Mouse (Mus musculus): ENCODE measurements around the gene Cbfa2t2.

Gene Cbfa2t2

DNA sequence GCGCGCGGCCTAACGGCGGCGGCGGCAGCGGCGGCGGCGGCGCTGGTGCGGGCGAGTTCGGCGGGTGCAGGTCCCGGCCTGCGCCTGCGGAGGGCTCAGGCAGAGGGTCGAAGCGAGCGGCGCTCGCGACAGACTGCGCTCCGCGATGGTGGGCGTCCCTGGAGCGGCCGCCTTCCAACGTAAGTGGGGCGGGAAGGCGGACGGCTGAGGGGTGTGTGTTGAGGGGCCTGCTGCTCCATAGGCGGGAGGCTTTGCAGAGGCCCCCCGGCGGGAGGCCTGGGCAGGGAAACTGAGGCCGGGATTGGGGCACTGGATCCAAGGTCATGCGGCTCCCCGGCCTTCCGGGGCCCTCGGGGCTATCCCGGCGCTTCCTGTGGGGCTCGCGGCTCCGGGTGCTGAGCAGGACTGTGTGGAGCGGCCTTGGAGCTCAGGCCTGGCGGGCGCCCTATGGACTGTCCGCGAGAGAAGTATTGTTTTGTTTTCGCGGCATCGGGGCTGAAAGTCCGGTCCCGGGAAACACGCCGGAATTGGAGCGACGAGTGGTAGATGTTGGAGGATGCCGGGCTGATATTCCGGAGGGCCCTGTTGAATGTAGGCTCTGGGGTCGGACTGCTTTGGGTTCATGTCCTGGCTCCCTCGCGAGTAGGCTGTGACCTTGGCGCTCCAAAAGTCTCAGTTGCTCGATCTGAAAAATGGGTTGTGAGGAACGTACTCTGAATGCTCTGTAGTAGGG, at the start of gene Cbfa2t2:
Cbfa2t2 (plus strand) TSS at position 24 of the 733 bp plus-strand sequence.
- peak; percentile 50 to 82 for DNase-seq (ENCODE audit: low spot score in 2 of 2)

DNA sequence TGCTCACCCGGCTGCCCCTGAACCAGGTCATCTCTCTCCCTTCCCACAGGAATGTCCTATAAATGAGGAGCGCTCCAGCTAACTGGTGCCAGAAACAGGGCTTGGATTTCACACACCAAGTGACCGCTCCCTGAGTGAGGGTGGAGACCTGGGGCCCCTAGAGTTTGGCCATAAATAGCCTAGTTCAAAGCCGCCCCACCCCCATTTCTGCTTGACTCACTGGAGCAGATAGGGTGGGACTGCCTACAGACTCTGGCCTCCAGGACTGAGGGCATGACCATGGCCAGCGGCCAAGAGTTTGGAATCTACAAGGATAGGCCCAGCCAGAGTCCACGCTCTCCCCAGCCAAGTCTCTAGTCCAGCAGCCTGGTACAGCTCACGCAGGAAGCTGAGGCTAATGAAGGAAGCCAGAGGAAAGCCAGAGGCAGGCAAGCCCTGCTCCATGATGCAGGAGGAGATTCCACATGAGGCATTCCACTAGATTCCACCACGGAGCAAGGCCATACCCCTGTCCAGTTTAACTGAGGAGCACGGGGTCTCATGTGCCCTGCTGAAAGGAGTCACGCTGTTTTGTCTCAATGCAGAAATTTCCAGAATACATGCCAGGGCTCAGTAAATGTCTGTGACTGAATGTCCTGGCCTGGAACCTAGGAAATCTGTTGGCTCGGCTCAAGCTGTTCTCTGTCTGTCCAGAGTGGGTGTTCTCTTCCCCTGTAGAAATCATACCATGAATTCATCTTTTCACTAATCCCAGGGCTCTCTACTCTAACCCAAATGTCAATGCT, 45.9 kb upstream of the Cbfa2t2 start:
- DNase-seq (ENCODE audit: low spot score in 2 of 2) = no peak

DNA sequence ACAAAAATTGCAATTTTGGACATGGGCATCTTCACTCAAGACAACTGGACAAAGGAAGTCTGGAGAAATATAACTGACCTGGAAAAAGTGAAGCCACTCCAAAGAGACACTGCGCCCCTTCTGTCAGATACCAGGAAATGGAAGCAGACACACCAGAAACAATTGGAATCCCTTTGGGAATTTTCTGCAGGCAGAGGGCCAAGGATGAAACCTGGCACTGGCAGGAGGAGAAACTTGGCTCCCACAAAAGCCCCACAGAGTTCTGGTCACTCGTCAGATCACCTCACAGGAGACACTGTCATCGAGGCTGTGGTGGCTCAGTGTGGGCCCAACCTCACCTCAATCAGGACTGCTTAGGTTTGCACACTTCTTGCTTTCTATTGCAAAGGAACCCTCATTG, 41.7 kb upstream of the Cbfa2t2 start:
- DNase-seq (ENCODE audit: low spot score in 2 of 2) = no peak

- no peak for DNase-seq (ENCODE audit: low spot score in 2 of 2)
Measured at GRCm38 (mm10) chr2:154396529-154396928, 39.8 kb upstream of the Cbfa2t2 start.

DNA sequence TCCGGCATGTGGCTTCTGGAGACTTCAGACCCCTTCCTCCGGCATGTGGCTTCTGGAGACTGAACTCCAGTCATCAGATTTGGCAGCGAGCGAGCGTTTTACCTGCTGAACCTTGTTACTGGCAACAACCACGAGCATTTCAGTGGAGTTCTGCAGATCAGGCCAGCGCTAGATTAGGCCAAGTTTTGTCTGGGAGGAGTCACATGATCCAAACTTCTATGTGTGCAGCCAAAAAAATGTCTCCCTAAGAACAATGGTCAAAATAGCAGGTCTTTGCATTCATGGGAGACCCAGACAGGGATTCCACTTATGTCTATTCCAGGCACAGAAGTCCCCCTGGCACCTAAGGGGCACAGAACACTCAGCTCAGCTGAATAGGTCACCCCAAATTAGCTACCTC, 38.0 kb upstream of the Cbfa2t2 start:
- DNase-seq (ENCODE audit: low spot score in 2 of 2) = no peak

DNA sequence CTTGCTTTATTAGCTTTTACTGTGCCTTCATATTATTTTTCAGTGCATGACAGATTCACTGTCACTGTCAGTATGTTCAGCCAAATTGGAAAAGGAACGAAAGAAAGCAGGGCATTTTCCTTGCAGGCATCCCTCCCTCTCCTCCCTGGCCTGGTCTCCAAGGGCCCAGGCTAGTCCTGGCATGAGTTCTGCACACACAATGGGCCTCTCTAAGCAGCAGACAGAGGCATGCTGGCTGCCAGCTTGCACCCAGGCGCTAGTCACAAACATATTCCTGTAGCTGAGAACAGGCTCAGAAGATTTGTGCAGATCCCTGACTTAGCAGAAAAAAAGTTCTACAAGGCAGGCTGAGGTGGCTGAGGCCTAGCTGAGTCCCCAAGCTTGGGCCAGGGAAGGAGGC, 37.0 kb upstream of the Cbfa2t2 start:
- no peak for DNase-seq (ENCODE audit: low spot score in 2 of 2)

- DNase-seq (ENCODE audit: low spot score in 2 of 2) = no peak
Measured at GRCm38 (mm10) chr2:154401976-154402375, 34.3 kb upstream of the Cbfa2t2 start.

GRCm38 (mm10) chr2:154402811-154403210, 33.5 kb upstream of the Cbfa2t2 start:
- DNase-seq (ENCODE audit: low spot score in 2 of 2) = no peak

GRCm38 (mm10) chr2:154405447-154405994, 30.8 kb upstream of the Cbfa2t2 start:
- DNase-seq (ENCODE audit: low spot score in 2 of 2) = no peak

- DNase-seq (ENCODE audit: low spot score in 2 of 2) = no peak
Measured at GRCm38 (mm10) chr2:154407063-154407642, 29.1 kb upstream of the Cbfa2t2 start.

- DNase-seq (ENCODE audit: low spot score in 2 of 2) = peak; percentile 79 to 90
Measured at GRCm38 (mm10) chr2:154407643-154408445, 28.4 kb upstream of the Cbfa2t2 start, which contains the start of gene Snta1. Gene Snta1, minus strand, starts transcription at chr2:154408099.

GRCm38 (mm10) chr2:154410355-154410754, 25.9 kb upstream of the Cbfa2t2 start:
- no peak for DNase-seq (ENCODE audit: low spot score in 2 of 2)

GRCm38 (mm10) chr2:154412018-154412666, 24.1 kb upstream of the Cbfa2t2 start:
- no peak for DNase-seq (ENCODE audit: low spot score in 2 of 2)

DNA sequence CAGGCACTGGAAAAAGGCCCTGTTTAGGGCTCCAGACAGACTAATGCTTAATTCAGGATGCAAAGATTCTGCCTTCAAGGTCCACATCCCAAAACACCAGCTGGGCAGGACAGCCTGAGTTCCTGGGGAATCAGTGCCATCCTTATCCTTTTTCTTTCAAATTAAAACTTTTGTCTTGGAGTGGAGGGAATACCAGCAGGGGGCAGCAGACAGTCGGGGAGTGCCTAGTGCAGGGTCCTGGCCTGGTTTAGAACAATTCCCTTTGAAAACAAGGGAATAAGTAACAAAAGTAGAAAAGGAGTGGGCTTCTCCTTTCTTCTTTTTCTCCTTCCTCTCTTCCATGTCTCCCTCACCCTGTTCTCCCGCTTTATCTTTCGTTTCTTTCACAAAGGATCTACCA, 19.2 kb upstream of the Cbfa2t2 start:
- DNase-seq (ENCODE audit: low spot score in 2 of 2) = peak; percentile 61 to 89

- DNase-seq (ENCODE audit: low spot score in 2 of 2) = no peak
Measured at GRCm38 (mm10) chr2:154418001-154418400, 18.3 kb upstream of the Cbfa2t2 start.

GRCm38 (mm10) chr2:154419631-154420515, 16.4 kb upstream of the Cbfa2t2 start:
- no peak for DNase-seq (ENCODE audit: low spot score in 2 of 2)

- no peak for DNase-seq (ENCODE audit: low spot score in 2 of 2)
Measured at GRCm38 (mm10) chr2:154420942-154421731, 15.1 kb upstream of the Cbfa2t2 start.

- DNase-seq (ENCODE audit: low spot score in 2 of 2) = no peak
Measured at GRCm38 (mm10) chr2:154422181-154422580, 14.1 kb upstream of the Cbfa2t2 start.

DNA sequence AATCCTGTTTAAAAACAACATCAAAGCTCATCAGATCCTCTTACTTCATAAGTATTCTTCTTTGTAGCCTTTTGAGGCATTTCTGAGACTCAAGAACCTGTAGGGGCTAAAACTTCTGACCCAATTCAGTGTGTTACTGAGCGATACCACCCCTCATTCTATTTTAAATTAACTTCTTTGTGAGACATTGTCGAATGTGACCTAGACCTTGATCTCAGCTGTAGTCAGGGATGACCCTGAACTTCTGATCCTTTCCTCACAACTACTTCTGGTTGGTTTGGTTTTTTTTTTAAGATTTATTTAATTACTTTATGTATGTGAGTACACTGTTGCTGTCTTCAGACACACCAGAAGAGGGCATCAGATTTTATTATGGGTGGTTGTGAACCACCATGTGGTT, 12.7 kb upstream of the Cbfa2t2 start:
- no peak for DNase-seq (ENCODE audit: low spot score in 2 of 2)
